Mouse (Mus musculus) midbrain, embryonic 10.5 days (tissue): ENCODE results near the gene Herpud2. TPM values are rescaled to one million over a fixed set of nuclear protein-coding genes. Genes with fewer than 3 reads are reported as not detected.
"Not testable (repeated sequence)": the region's sequence is repeated elsewhere in the genome, so short reads cannot be mapped to it uniquely, and the experiment has no call there.

Source experiments
- DNase-seq: peaks from one replicate; pipeline ENCODE4 v3.0.0-alpha.2; 2017; ENCODE audit warnings: low spot score
- H3K27ac ChIP-seq: fragments of 300-500 bp; sonication (generic); replicated peaks from 2 replicates; pipeline ENCODE4 v1.5.1; 2016; ENCODE audit warnings: mild to moderate bottlenecking
- H3K27me3 ChIP-seq: fragments of 300-500 bp; sonication (generic); 2 replicates; pipeline ENCODE4 v1.6.1; 2016; ENCODE audit warnings: low read depth, mild to moderate bottlenecking; ENCODE audit not compliant: poor library complexity, severe bottlenecking
- H3K36me3 ChIP-seq: fragments of 300-500 bp; sonication (generic); 2 replicates; pipeline ENCODE4 v1.6.1; 2016; ENCODE audit warnings: mild to moderate bottlenecking, moderate library complexity
- H3K4me1 ChIP-seq: fragments of 300-500 bp; sonication (generic); 2 replicates; pipeline ENCODE4 v1.6.1; 2016
- H3K4me3 ChIP-seq: fragments of 300-500 bp; sonication (generic); 2 replicates; pipeline ENCODE4 v1.5.1; 2016; ENCODE audit warnings: mild to moderate bottlenecking, moderate library complexity
- H3K9me3 ChIP-seq: fragments of 300-500 bp; sonication (generic); replicated peaks from 2 replicates; pipeline ENCODE4 v1.6.1; 2016; ENCODE audit warnings: mild to moderate bottlenecking
- WGBS: fragments of 180-500 bp; shearing (Covaris S2); methylation state at CpG from one replicate; pipeline ENCODE4 v1.1.7; 2016; 5-methylcytosine and 5-hydroxymethylcytosine counted together
- polyA plus RNA-seq: library from polyadenylated mRNA; unstranded; fragments of >200 nt; fragmentation: Nextera tagmentation; extraction: Ambion mirVana; gene quantifications from 2 replicates; pipeline ENCODE4 v1.2.1, GENCODE M21; 2016

Gene Herpud2
- polyA plus RNA-seq, 1 experiment from 2014 or later = 25.4 TPM

DNA sequence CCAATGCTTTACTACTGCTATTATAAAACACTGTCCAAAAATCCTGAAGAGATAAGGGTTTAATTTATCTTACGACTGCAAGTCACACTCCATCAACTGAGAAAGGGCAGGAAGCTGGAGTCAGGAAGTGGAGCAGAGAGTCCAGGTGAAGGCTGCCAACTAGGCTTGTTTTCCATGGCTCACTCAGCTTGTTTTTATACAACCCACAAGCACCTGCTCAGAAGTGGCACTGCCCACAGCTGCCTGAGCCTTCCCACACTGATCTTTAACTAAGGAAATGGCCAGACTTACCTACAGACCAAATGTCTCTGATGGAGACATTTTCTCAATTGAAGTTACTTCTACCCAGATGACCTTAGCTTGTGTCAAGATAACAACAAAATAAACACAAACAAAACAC is 11.3 kb downstream of the Herpud2 start:
- peaks cover 7% of the 10 kb centered on the region for H3K4me1 ChIP-seq
- no peaks in the 10 kb centered on the region for H3K9me3 ChIP-seq
- H3K4me3 ChIP-seq = no peak overlapping the region
- H3K36me3 ChIP-seq = no peaks in the 10 kb centered on the region
- WGBS = 83% methylated on average over 1 of the region's 1 CpGs
- DNase-seq = no peak
- H3K27ac ChIP-seq = no peak overlapping the region
- no peaks in the 10 kb centered on the region for H3K27me3 ChIP-seq

DNA sequence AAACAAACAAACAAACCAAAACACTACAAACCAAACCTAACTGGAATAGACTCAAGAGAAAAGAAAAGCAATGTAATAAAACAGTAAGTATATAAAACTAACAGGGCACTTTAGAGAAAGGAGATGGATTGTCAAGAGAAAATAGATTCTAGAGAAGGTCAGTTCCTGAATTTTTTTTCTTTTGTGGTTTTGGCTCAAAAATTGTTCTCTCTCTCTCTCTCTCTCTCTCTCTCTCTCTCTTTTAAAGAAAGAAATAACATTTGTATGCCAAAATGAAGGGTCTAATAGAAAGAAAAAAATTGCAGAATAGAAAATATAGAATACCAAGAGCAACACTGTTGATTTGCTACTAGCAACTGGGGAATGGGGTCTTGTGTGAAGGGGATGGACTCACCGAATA is 12.7 kb downstream of the Herpud2 start:
- H3K27me3 ChIP-seq = no peaks in the 10 kb centered on the region
- no peaks in the 10 kb centered on the region for H3K9me3 ChIP-seq
- peaks cover 7% of the 10 kb centered on the region for H3K4me1 ChIP-seq
- no peak for DNase-seq
- no peak overlapping the region for H3K4me3 ChIP-seq
- no peak overlapping the region for H3K27ac ChIP-seq
- WGBS = 95% methylated on average over 1 of the region's 1 CpGs
- no peaks in the 10 kb centered on the region for H3K36me3 ChIP-seq

GRCm38 (mm10) chr9:25132920-25133319 is 18.7 kb downstream of the Herpud2 start:
- H3K27me3 ChIP-seq = no peaks in the 10 kb centered on the region
- no peaks in the 10 kb centered on the region for H3K4me1 ChIP-seq
- no peaks in the 10 kb centered on the region for H3K9me3 ChIP-seq
- no peak for DNase-seq
- 92% methylated on average over 4 of the region's 4 CpGs for WGBS
- no peak overlapping the region for H3K4me3 ChIP-seq
- no peak overlapping the region for H3K27ac ChIP-seq
- peaks cover 15% of the 10 kb centered on the region for H3K36me3 ChIP-seq

- DNase-seq = no peak
- H3K27me3 ChIP-seq = no peaks in the 10 kb centered on the region
- no peak overlapping the region for H3K27ac ChIP-seq
- no peaks in the 10 kb centered on the region for H3K9me3 ChIP-seq
- H3K4me1 ChIP-seq = no peaks in the 10 kb centered on the region
- H3K36me3 ChIP-seq = peaks cover 15% of the 10 kb centered on the region
- no peak overlapping the region for H3K4me3 ChIP-seq
These were observed 19.4 kb downstream of the Herpud2 start for GRCm38 (mm10) chr9:25132253-25132652.

DNA sequence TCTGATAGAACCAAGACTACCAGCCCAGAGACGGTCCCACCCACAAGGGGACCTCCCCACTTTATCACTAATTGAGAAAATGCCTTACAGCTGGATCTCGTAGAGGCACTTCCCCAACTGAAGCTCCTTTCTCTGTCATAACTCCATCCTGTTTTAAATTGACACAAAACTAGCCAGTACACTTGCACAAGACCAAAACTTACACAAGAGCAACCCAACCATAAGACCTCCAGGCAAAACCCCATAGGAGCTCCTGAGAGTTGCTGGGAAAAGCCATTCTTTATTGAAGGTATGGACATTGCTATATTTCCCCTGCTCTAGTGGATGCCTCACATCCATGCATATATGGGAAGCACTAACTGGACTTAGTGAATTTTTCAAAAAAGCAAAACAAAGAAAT is 27.6 kb downstream of the Herpud2 start:
- peaks cover 54% of the 10 kb centered on the region for H3K36me3 ChIP-seq
- no peak for DNase-seq
- 84% methylated on average over 2 of the region's 2 CpGs for WGBS

DNA sequence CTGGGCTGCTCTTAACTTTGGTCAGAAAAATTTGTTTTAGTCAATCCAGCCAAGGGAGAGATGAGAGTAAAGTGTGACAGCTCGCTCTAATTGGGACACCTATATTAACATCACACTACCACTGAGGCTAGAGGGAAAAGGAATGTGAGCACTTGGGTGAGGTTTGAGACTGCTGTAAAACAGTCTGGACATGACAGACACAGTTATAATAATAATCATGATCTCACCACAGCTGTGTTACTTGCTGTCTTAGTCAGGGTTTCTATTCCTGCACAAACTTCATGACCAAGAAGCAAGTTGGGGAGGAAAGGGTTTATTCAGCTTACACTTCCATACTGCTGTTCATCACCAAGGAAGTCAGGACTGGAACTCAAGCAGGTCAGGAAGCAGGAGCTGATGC is 28.0 kb downstream of the Herpud2 start:
- not testable (repeated sequence) for H3K9me3 ChIP-seq, H3K4me3 ChIP-seq, H3K27ac ChIP-seq, H3K4me1 ChIP-seq, DNase-seq, H3K27me3 ChIP-seq
- 97% methylated on average over 1 of the region's 1 CpGs for WGBS
- H3K36me3 ChIP-seq = peaks cover 59% of the 10 kb centered on the region

More for the DNA sequence above, 27.6 kb downstream of the Herpud2 start:
- Histone ChIP-seq H3K27ac (no peak overlapping the region), H3K27me3 (no peaks in the 10 kb centered on the region), H3K9me3 (no peaks in the 10 kb centered on the region), H3K4me1 (no peaks in the 10 kb centered on the region), H3K4me3 (no peak overlapping the region)

DNA sequence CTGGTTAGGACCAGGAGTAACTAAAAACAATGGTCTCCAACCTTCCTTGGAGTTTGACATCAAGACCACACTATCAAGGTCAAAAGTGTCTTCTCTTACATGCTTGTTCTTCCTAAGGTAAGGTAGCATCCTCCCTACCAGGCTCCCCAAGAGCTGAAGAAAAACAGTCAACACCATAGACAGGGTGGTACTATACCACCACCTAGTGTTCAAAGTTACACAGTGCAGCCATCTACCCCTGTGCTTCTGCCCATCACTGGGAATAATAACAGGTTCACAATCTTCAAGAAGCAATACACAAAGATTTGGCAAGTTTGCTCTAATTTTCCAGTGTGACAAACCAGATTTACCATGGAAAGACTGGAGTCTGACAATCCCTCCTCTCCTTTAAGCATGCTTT is 47.0 kb downstream of the Herpud2 start:
- Histone ChIP-seq H3K27ac (no peak overlapping the region), H3K4me3 (no peak overlapping the region), H3K36me3 (peaks cover 56% of the 10 kb centered on the region), H3K27me3 (no peaks in the 10 kb centered on the region), H3K4me1 (no peaks in the 10 kb centered on the region), H3K9me3 (peaks cover 10% of the 10 kb centered on the region; the same call in 1 of the 2 replicates)
- peak; percentile 32 for DNase-seq

DNA sequence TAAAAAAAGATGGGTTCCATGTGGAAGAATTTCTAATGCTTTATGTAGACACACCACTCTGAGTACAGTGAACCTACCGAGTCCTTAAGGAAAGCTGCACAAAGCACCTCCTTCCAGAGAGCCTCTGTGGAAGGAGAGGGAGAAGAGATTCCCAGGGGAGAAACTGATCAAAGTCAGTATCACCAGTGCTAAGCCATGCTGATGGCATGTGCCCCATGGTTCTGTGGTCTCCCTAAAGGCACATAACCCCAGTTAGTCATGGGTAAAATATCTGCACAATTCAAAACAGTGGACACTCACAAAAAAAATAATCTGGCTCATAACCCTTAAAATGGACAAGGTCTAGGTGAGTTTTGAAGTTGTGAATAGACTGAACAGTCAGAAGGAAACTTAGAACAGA is 48.7 kb downstream of the Herpud2 start:
- no peak overlapping the region for H3K27ac ChIP-seq
- H3K4me3 ChIP-seq = no peak overlapping the region
- peaks cover 42% of the 10 kb centered on the region for H3K36me3 ChIP-seq
- 90% methylated on average over 1 of the region's 1 CpGs for WGBS
- DNase-seq = no peak
- peaks cover 10% of the 10 kb centered on the region; the same call in 1 of the 2 replicates for H3K9me3 ChIP-seq
- no peaks in the 10 kb centered on the region for H3K27me3 ChIP-seq
- H3K4me1 ChIP-seq = no peaks in the 10 kb centered on the region

GRCm38 (mm10) chr9:25090853-25091252 is 60.8 kb downstream of the Herpud2 start:
- WGBS = 64% methylated on average over 1 of the region's 1 CpGs
- no peak for DNase-seq
- Histone ChIP-seq H3K27ac (no peak overlapping the region), H3K4me3 (no peak overlapping the region), H3K9me3 (no peaks in the 10 kb centered on the region), H3K4me1 (peaks cover 12% of the 10 kb centered on the region; the same call in 1 of the 2 replicates), H3K36me3 (no peaks in the 10 kb centered on the region), H3K27me3 (no peaks in the 10 kb centered on the region)

- DNase-seq = no peak
- no peaks in the 10 kb centered on the region for H3K27me3 ChIP-seq
- 82% methylated on average over 2 of the region's 2 CpGs for WGBS
- H3K36me3 ChIP-seq = no peaks in the 10 kb centered on the region
- peaks cover 12% of the 10 kb centered on the region; the same call in 1 of the 2 replicates for H3K4me1 ChIP-seq
- H3K9me3 ChIP-seq = no peaks in the 10 kb centered on the region
- no peak within 1 kb of the TSS for H3K4me3 ChIP-seq
- no peak within 1 kb of the TSS for H3K27ac ChIP-seq
These were observed 62.5 kb downstream of the Herpud2 start, which contains the start of gene Gm10181 for GRCm38 (mm10) chr9:25089122-25089521. Gene Gm10181, plus strand, starts transcription at chr9:25089422.

GRCm38 (mm10) chr9:25076505-25076904 is 75.1 kb downstream of the Herpud2 start:
- no peak for DNase-seq
- Histone ChIP-seq H3K4me3 (no peak overlapping the region), H3K27ac (no peak overlapping the region), H3K9me3 (no peaks in the 10 kb centered on the region), H3K27me3 (no peaks in the 10 kb centered on the region), H3K4me1 (no peaks in the 10 kb centered on the region), H3K36me3 (no peaks in the 10 kb centered on the region)
- 97% methylated on average over 1 of the region's 1 CpGs for WGBS

GRCm38 (mm10) chr9:25075977-25076376 is 75.6 kb downstream of the Herpud2 start:
- Histone ChIP-seq H3K36me3 (no peaks in the 10 kb centered on the region), H3K4me3 (no peak overlapping the region), H3K9me3 (no peaks in the 10 kb centered on the region), H3K4me1 (no peaks in the 10 kb centered on the region), H3K27me3 (no peaks in the 10 kb centered on the region), H3K27ac (no peak overlapping the region)
- DNase-seq = no peak
- 73% methylated on average over 3 of the region's 3 CpGs for WGBS

DNA sequence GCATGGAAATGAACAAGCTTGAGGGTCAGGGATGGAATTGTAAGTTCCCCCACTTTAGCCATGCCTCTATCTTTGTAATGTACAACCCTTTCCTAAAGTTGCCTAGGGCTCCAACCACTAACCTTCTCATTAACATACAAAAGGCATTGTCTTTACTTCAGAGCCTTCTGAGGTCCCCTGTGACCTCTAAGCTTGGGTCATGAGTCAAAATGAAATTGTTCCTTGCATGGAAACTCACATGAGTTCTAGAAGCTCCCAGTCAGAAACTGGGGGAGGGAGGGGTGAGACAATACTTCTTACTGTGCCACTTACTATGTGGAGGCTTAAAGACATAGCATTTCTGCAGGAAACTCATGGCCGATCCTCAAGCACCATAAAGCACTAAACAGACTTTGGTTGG is 79.0 kb downstream of the Herpud2 start:
- 81% methylated on average over 1 of the region's 1 CpGs for WGBS
- H3K4me3 ChIP-seq = no peak overlapping the region
- no peaks in the 10 kb centered on the region for H3K36me3 ChIP-seq
- H3K27me3 ChIP-seq = no peaks in the 10 kb centered on the region
- DNase-seq = no peak
- H3K27ac ChIP-seq = no peak overlapping the region
- no peaks in the 10 kb centered on the region for H3K4me1 ChIP-seq
- H3K9me3 ChIP-seq = no peaks in the 10 kb centered on the region

GRCm38 (mm10) chr9:25058726-25059125 is 92.9 kb downstream of the Herpud2 start:
- Histone ChIP-seq H3K4me3 (no peak overlapping the region), H3K4me1 (peaks cover 18% of the 10 kb centered on the region), H3K27me3 (no peaks in the 10 kb centered on the region), H3K9me3 (0 out of 2 replicates have a peak, but pooled peaks cover 4% of the 10 kb centered on the region), H3K36me3 (no peaks in the 10 kb centered on the region), H3K27ac (no peak overlapping the region)
- DNase-seq = no peak
- 63% methylated on average over 2 of the region's 3 CpGs for WGBS
